Mouse (Mus musculus) Muller cell, postnatal 12 days (primary cell): ENCODE measurements at regions not wholly inside any gene's neighbourhood (a gene's known extent, or its start where the extent isn't known, plus 50 kb on each side); places are given as distances from the start of the nearest gene placed in this dataset.

ENCODE experiments used
- DNase-seq: peaks from one replicate; pipeline ENCODE4 v3.0.0-alpha.2; 2015; ENCODE audit errors: inconsistent ontology term

DNA sequence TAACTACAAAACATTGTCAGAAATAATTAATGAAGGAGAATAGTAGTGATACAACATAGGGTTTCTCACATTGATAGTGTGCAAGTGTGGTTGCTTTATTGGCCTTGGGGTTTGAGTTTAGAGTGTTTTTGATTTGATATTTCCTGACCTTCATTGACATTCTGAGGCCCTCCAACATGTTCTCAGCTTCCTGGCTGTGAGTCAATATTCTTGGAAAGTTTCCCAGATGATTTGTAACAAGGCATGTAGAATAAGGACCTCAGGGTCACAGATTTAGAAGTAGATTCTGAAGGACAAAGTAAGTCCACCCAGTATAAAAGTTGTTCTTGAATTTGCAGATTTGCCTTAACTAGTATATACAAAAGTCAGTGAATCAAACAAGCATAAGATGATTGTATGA, 969.7 kb upstream of the Pcdh9 start:
- peak; percentile 38 for DNase-seq

DNA sequence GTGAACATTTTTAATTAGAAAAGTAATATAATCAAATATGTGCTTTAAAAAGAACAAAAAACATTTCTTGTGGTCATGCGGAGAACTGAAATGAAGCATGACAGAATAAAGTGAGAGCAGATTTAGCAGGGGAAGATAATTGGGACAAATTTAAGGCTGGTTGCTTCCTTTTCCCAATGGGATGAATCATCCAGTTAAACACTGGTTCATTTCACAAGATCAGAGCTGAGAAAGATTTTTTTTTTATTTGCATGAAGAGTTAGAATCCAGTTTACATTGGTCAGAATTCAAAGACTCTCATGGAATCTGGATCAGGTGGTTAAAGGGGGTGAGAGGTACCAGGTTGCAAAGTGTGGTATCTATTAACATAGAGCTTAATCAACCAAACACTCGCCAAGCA, 978.5 kb upstream of the Pcdh9 start:
- peak; percentile 87 for DNase-seq

DNA sequence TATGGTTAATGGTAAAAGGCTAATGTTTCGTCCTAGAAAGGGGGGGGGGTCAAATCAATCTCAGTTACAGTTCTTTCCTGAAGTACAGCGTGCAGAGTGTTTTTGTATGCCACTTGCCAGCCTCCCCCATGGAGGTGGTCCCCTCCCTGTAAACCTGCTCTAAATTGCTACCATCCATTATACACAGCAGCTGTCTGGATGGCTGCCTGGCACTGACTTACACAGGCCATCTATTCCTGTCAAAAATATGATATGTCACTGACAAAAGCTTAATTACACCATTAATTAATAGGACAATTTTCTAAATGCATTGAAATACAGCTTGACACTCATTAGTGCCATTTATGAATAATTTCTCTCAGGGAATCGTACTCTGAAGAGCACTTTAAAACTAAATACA, 995.0 kb upstream of the 4921530L21Rik start:
- no peak for DNase-seq

DNA sequence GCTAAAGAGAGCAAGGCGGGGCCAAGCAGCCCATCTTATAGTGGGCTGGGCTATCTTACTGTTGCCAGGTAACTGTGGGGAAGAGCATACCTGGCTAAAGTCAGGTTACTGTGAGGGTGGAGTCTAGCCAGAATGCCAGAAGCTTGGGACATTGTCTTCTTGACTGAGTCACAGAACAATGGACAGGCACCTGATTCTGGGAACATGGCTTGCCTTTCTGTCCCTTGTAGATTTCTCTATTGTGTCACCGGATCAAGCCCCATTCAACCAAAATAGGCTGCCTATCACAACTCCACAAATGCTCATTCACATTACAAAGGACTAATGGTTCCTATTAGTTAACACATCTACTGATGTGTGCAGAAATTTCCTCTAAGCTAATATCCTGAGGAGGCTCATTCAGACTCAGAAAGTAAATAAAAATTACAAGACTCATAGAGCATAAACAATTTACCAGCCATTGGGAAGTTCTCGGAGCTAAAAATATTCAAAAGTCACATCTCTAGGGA, 985.7 kb upstream of the 4921530L21Rik start:
- DNase-seq, result no peak

DNA sequence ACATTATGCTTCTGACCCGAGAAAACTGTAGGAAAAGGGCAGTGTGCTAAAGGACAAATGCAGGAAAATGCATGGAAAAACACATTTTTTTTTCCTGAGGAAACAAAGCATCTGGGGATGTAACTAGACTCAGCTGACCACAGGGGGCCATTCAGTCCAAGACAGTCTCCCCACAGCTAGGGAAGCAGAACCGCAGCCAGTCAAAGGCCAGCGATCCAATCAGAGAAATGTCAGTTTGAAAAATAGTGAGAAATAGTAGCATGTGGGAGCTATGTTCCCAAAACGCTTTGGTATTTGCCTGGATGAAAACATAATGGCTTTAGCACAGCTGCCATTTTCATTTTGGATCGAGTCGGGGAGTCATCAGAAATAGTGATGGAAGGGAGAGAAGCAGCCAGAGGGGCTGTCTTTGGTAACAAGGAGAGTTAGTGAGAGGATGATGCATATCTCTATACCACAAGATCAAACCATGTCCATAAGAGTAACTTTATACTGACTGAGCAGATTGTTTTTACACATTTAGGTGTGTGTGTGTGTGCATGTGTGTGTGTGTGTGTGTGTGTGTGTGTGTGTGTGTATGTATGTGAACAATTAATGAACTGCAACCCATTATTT, 982.3 kb upstream of the 4921530L21Rik start:
- peak; percentile 24 for DNase-seq

DNA sequence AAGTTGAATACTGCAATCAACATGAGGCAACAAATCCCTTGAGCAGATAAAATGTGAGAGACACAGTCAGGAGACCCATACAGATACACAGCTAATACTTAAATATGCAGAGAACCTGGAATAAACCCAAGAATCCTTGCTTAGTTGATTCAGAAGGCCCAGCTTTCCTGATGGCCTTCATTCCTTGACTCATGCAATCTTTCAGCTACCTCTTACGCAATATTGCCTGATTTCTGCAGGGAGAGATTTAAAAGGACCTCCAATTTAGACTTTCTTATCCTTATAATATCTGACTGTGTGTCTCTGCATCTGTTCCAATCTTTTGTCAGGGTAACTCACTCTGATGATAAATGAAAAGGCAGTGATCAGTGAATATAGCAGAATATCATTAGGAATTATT, 968.7 kb upstream of the 4921530L21Rik start:
- peak; percentile 6 for DNase-seq

DNA sequence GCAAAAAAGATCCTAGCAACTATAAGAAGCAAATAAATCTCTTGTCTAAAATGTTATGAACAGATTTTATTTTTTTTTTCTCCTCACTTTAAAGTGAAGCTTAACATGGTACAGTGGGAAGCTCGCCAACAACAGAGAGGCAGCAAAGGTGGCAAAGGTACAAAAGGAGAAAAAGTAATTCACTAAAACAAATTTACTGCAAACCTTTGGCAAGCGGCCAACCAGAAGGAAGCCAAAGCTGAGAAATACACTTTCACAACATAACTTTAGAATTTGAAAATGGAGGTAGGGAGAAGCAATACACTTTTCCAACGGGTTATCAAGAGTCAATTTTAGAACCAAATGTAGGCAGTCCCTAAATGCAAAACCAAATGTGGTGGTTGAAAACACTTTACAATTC, 939.6 kb upstream of the 4921530L21Rik start:
- DNase-seq, result no peak
